Mouse (Mus musculus) C2C12 (cell line): ENCODE results near the gene Olfr329-ps. TPM values are rescaled to one million over a fixed set of nuclear protein-coding genes. Genes with fewer than 3 reads are reported as not detected.

Experiments
- H3K27me3 ChIP-seq: one replicate; pipeline ENCODE4 v1.6.1; 2011; ENCODE audit not compliant: control insufficient read depth, insufficient read depth, insufficient read length
- H3K36me3 ChIP-seq: one replicate; pipeline ENCODE4 v1.6.1; 2011; ENCODE audit not compliant: control insufficient read depth, insufficient read depth
- H3K4me3 ChIP-seq: one replicate; pipeline ENCODE4 v1.5.1; 2011; ENCODE audit warnings: mild to moderate bottlenecking, control low read depth; ENCODE audit not compliant: poor library complexity, insufficient read depth, severe bottlenecking
- H3K79me2 ChIP-seq: one replicate; pipeline ENCODE4 v1.6.1; 2011; ENCODE audit not compliant: control insufficient read depth, insufficient read depth
- H3K79me3 ChIP-seq: one replicate; pipeline ENCODE4 v1.6.1; 2011; ENCODE audit warnings: low read depth, control low read depth
- H3ac ChIP-seq: one replicate; pipeline ENCODE3; 2011; ENCODE audit warnings: low read depth; ENCODE audit not compliant: control insufficient read depth, insufficient read length
- CEBPB ChIP-seq: IDR thresholded peaks from one replicate; pipeline ENCODE4 v1.6.1; 2011; ENCODE audit warnings: low read depth, mild to moderate bottlenecking, control low read depth, moderate library complexity
- CTCF ChIP-seq: IDR thresholded peaks from one replicate; pipeline ENCODE4 v1.5.1; 2011; ENCODE audit not compliant: control insufficient read depth, insufficient read depth, insufficient read length
- FOSL1 ChIP-seq: IDR thresholded peaks from one replicate; pipeline ENCODE4 v1.8.0; 2011; ENCODE audit warnings: mild to moderate bottlenecking, low read length; ENCODE audit not compliant: poor library complexity, insufficient read depth, severe bottlenecking
- MAX ChIP-seq: IDR thresholded peaks from one replicate; pipeline ENCODE4 v1.6.1; 2011; ENCODE audit warnings: mild to moderate bottlenecking, control low read depth
- MYOD1 ChIP-seq: IDR thresholded peaks from one replicate; pipeline ENCODE4 v1.6.1; 2011; ENCODE audit warnings: low read depth; ENCODE audit not compliant: control insufficient read depth, insufficient read length
- MYOG ChIP-seq: IDR thresholded peaks from one replicate; pipeline ENCODE4 v1.6.1; 2011; ENCODE audit not compliant: control insufficient read depth, insufficient read length; ENCODE audit errors: extremely low read depth
- USF1 ChIP-seq: IDR thresholded peaks from one replicate; pipeline ENCODE4 v1.6.1; 2011; ENCODE audit warnings: low read depth, mild to moderate bottlenecking, control low read depth, moderate library complexity
- long read RNA-seq, 2 experiments: library from polyadenylated mRNA; unstranded; transcript quantifications; one replicate each; pipeline ENCODE4 v2.0.0; 2019 to 2020
- polyA plus RNA-seq: library from polyadenylated mRNA; unstranded; fragments of >200 nt; fragmentation: generic; extraction: Trizol; gene quantifications from one replicate; pipeline ENCODE4 v1.2.1, GENCODE M21; 2012; ENCODE audit warnings: missing spikeins

Olfr329-ps gene
- not detected for polyA plus RNA-seq
- long read RNA-seq, experiment 1 = 0 reads
- long read RNA-seq, experiment 2 = 0 reads

DNA sequence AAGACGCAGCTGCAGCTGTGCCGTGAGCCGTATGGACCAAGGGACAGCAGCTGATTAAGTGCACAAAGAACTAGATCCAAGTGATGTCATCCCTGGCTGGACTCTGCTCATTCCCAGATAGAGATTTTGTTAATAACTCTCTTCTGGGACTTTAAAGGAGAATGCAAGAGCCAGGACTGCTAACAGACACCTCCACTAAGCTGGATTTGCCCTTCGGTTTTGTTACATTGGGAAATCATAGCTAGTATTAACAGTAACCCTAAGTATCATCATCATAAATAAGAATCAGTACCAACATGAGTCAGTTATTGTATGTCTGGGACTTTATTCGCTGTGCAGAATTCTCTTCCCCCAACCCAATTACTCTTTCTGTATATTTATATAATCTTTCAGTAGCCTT, at the start of gene Olfr329-ps:
Olfr329-ps (minus strand) TSS at position 101 of the 400 bp plus-strand sequence.
- Histone ChIP-seq H3ac (no peak within 1 kb of the TSS), H3K36me3 (no peaks in the 10 kb centered on the region), H3K4me3 (no peak within 1 kb of the TSS), H3K79me2 (no peaks in the 10 kb centered on the region), H3K79me3 (no peaks in the 10 kb centered on the region), H3K27me3 (no peaks in the 10 kb centered on the region)
- TF ChIP-seq CTCF (no peak), MYOD1 (no peak), USF1 (no peak), MYOG (no peak), MAX (no peak), FOSL1 (no peak), CEBPB (no peak)

DNA sequence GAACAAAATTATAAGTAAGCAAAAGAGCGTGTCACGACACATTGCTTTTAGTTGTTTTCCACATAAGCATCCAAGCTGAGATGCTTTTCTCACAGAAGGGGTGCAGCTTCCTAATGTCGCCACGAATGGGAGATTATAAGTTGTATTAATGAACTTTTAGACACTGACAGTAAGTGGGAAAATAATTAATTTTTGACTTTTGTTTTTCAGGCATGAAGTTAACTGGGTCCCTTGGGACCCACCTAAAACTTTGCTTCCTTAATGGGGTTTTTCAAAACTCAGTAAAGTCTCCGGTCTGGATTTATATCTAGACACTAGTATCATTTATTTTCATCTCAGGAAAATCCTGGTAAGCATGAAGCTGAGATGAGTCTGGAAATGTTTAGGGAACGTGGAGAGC, 48.6 kb upstream of the Olfr329-ps start, which contains the start of gene Olfr324:
Olfr324 (plus strand) TSS at position 301 of the 400 bp plus-strand sequence.
- H3K4me3 ChIP-seq = no peak within 1 kb of the TSS
- H3K27me3 ChIP-seq = no peaks in the 10 kb centered on the region
- H3K79me3 ChIP-seq = no peaks in the 10 kb centered on the region
- TF ChIP-seq FOSL1 = no peak
- no peak for TF ChIP-seq CTCF
- no peak for TF ChIP-seq CEBPB
- no peak for TF ChIP-seq MAX
- no peak for TF ChIP-seq USF1
- no peak for TF ChIP-seq MYOG
- no peak for TF ChIP-seq MYOD1
- no peak within 1 kb of the TSS for H3ac ChIP-seq
- no peaks in the 10 kb centered on the region for H3K36me3 ChIP-seq
- H3K79me2 ChIP-seq = no peaks in the 10 kb centered on the region

GRCm38 (mm10) chr11:58588620-58589250, 42.5 kb upstream of the Olfr329-ps start:
- TF ChIP-seq USF1 (no peak), CEBPB (no peak), MYOG (no peak), MAX (no peak), CTCF (no peak), MYOD1 (no peak), FOSL1 (no peak)

DNA sequence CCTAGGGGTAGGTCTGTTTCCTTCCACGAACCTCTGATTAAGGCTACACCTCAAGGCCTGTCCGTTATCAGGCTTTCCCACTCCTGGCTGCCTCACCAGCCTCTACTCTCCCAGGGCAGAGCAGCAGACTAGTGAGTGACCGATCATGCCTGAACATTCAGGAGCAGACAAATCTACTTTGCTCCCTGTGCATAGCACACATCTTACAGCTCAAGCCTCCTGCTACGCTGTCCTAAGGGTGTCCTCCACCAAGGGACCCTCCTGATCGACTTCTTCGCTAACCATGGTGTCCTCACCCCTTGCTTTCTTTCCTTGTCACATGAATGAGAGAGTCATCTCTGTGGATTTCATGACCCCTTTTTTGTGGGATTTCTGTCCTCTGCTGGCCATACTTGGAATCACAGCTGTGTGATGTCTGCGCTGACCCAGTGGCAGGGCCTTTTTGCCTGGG, 41.7 kb upstream of the Olfr329-ps start:
- H3K27me3 ChIP-seq = no peaks in the 10 kb centered on the region
- TF ChIP-seq MYOD1 (no peak), MAX (no peak), CEBPB (no peak), CTCF (peak; percentile 45), FOSL1 (no peak)

More at GRCm38 (mm10) chr11:58588620-58589250, 42.5 kb upstream of the Olfr329-ps start:
- H3K79me2 ChIP-seq = no peaks in the 10 kb centered on the region
- no peaks in the 10 kb centered on the region for H3K79me3 ChIP-seq
- H3K27me3 ChIP-seq = no peaks in the 10 kb centered on the region
- no peaks in the 10 kb centered on the region for H3K36me3 ChIP-seq
- H3ac ChIP-seq = no peak overlapping the region
- no peak overlapping the region for H3K4me3 ChIP-seq

DNA sequence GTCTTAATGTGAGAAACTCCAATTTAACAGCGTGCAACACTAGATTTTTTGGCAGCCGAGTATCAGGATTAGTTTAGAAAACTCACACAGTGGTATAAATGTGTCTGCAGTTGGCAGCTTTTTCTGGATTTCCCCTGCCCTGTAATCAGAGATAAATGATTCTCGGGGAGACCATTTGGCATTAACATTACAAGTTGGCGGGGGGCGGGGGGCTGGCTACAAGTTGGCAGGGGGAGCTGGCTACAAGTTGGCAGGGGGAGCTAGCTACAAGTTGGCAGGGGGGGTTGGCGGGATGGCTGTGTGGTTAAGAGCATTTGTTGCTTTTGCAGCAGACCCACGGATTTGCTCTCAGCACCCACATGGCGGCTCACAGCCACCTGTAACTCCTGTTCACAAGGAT, 32.4 kb upstream of the Olfr329-ps start:
- no peak overlapping the region for H3K4me3 ChIP-seq
- TF ChIP-seq CTCF (no peak), USF1 (no peak), MYOG (no peak), CEBPB (no peak), MAX (no peak), MYOD1 (no peak), FOSL1 (no peak)
- no peak overlapping the region for H3ac ChIP-seq
- H3K36me3 ChIP-seq = no peaks in the 10 kb centered on the region
- peaks cover 7% of the 10 kb centered on the region for H3K27me3 ChIP-seq
- no peaks in the 10 kb centered on the region for H3K79me3 ChIP-seq
- no peaks in the 10 kb centered on the region for H3K79me2 ChIP-seq

More for the DNA sequence above, 41.7 kb upstream of the Olfr329-ps start:
- Histone ChIP-seq H3ac (no peak overlapping the region), H3K36me3 (no peaks in the 10 kb centered on the region), H3K4me3 (no peak overlapping the region), H3K79me3 (no peaks in the 10 kb centered on the region), H3K79me2 (no peaks in the 10 kb centered on the region)

DNA sequence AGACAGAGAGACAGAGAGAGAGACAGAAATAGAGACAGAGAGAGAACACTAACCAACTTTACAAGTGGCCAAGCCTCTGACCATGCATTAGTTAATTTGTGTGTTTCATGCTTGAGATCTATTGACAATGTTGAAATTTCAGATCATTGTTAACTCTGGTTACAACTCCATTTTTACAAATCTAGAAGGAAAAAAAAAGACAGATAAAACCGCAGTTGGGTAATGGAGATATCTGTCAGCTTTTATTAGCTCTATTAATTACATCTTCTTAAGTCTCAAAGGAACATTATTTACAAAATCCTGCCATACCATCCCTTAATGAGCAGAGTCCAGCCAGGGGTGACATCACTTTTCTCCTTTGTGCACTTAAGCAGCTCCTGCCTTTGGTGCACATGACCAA, 31.2 kb upstream of the Olfr329-ps start, which contains the start of gene Olfr325:
Olfr325 (plus strand) TSS at position 301 of the 400 bp plus-strand sequence.
- no peaks in the 10 kb centered on the region for H3K79me3 ChIP-seq
- peaks cover 7% of the 10 kb centered on the region for H3K27me3 ChIP-seq
- TF ChIP-seq MYOD1 (no peak), CTCF (no peak), MYOG (no peak), FOSL1 (no peak), CEBPB (no peak), MAX (no peak), USF1 (no peak)
- H3K79me2 ChIP-seq = no peaks in the 10 kb centered on the region
- H3K36me3 ChIP-seq = no peaks in the 10 kb centered on the region
- H3K4me3 ChIP-seq = no peak within 1 kb of the TSS
- no peak within 1 kb of the TSS for H3ac ChIP-seq
